Mouse (Mus musculus) NIH3T3 (cell line): Measurements from ENCODE around the gene Slc8b1.

ENCODE experiments used
- DNase-seq: peaks from one replicate; pipeline ENCODE4 v3.0.0-alpha.2; 2012; ENCODE audit warnings: low read depth

Gene Slc8b1

GRCm38 (mm10) chr5:120567761-120568211 is 56.8 kb downstream of the Slc8b1 start:
- DNase-seq = no peak

GRCm38 (mm10) chr5:120568336-120568768 is 57.4 kb downstream of the Slc8b1 start:
- DNase-seq = no peak

- DNase-seq = no peak
Measured at GRCm38 (mm10) chr5:120568964-120569363, 58.0 kb downstream of the Slc8b1 start.

- no peak for DNase-seq
Measured at GRCm38 (mm10) chr5:120569791-120570190, 58.8 kb downstream of the Slc8b1 start.

GRCm38 (mm10) chr5:120570289-120570897 is 59.4 kb downstream of the Slc8b1 start:
- DNase-seq = no peak

GRCm38 (mm10) chr5:120571056-120571740 is 60.2 kb downstream of the Slc8b1 start:
- DNase-seq = no peak

GRCm38 (mm10) chr5:120574469-120575063 is 63.6 kb downstream of the Slc8b1 start:
- no peak for DNase-seq

- no peak for DNase-seq
Measured at GRCm38 (mm10) chr5:120576781-120577301, 65.9 kb downstream of the Slc8b1 start.

GRCm38 (mm10) chr5:120577935-120578441 is 67.0 kb downstream of the Slc8b1 start:
- no peak for DNase-seq

- DNase-seq = peak; percentile 48
Measured at GRCm38 (mm10) chr5:120578504-120579081, 67.6 kb downstream of the Slc8b1 start.

- DNase-seq = peak; percentile 54
Measured at GRCm38 (mm10) chr5:120579211-120579897, 68.4 kb downstream of the Slc8b1 start.

GRCm38 (mm10) chr5:120579898-120580626 is 69.1 kb downstream of the Slc8b1 start:
- no peak for DNase-seq

GRCm38 (mm10) chr5:120582002-120582401 is 71.0 kb downstream of the Slc8b1 start:
- no peak for DNase-seq

GRCm38 (mm10) chr5:120583511-120583910 is 72.5 kb downstream of the Slc8b1 start:
- DNase-seq = no peak
